Mouse (Mus musculus) intestine, embryonic 14.5 days (tissue): Measurements from ENCODE around the gene Rpl10. TPM values are rescaled to one million over a fixed set of nuclear protein-coding genes. Genes with fewer than 3 reads are reported as not detected.

Experiments
- microRNA-seq: library from miRNA; unstranded; fragments of <30 nt; microRNA quantifications from one replicate; pipeline ENCODE4, GENCODE M21; 2016
- polyA plus RNA-seq: library from polyadenylated mRNA; unstranded; fragments of >200 nt; fragmentation: Nextera tagmentation; extraction: Ambion mirVana; gene quantifications from 2 replicates; pipeline ENCODE4 v1.2.1, GENCODE M21; 2014

The Rpl10 gene
- polyA plus RNA-seq, 1 experiment from 2014 or later, result 1,020 TPM

Small RNA genes lying within 50 kb of the gene (microRNA-seq; reads per million reads assigned to microRNA genes)
- gene Mir7091 (0.93 reads per million, percentile 6 among the genes with 10 or more reads in this experiment), gene Mir7092 (0.34 reads per million)

Other genes starting within 250 kb of the Rpl10 start
- gene Irak1, start 246.9 kb upstream of the Rpl10 start, polyA plus RNA-seq, result 50.8 and 55.8 TPM in 2 replicates
- not detected in 2 replicates for gene Opn1mw, start 143.3 kb upstream of the Rpl10 start, polyA plus RNA-seq
- 10.5 and 11.2 TPM in 2 replicates for gene Mecp2, start 135.4 kb upstream of the Rpl10 start, polyA plus RNA-seq
- not detected in 2 replicates for gene Tex28, start 103.0 kb upstream of the Rpl10 start, polyA plus RNA-seq
- 0.07 and 0.09 TPM in 2 replicates for gene Tktl1, start 93.6 kb upstream of the Rpl10 start, polyA plus RNA-seq
- gene Flna, start 21.0 kb upstream of the Rpl10 start, polyA plus RNA-seq, result 495 and 548 TPM in 2 replicates
- gene Emd, start 16.1 kb upstream of the Rpl10 start, polyA plus RNA-seq, result 30.4 and 30.7 TPM in 2 replicates
- 60.6 and 67.6 TPM in 2 replicates for gene Taz, start 11.1 kb downstream of the Rpl10 start, polyA plus RNA-seq
- 10.1 and 10.6 TPM in 2 replicates for gene Dnase1l1, start 11.5 kb downstream of the Rpl10 start, polyA plus RNA-seq
- 103 and 107 TPM in 2 replicates for gene Atp6ap1, start 26.3 kb downstream of the Rpl10 start, polyA plus RNA-seq
- gene Gdi1, start 34.2 kb downstream of the Rpl10 start, polyA plus RNA-seq, result 165 and 194 TPM in 2 replicates
- 50.4 and 55.0 TPM in 2 replicates for gene Fam50a, start 42.2 kb downstream of the Rpl10 start, polyA plus RNA-seq
- gene Plxna3, start 58.3 kb downstream of the Rpl10 start, polyA plus RNA-seq, result 11.9 and 13.1 TPM in 2 replicates
- 99.2 and 108 TPM in 2 replicates for gene Lage3, start 82.8 kb downstream of the Rpl10 start, polyA plus RNA-seq
- 74.7 and 79.1 TPM in 2 replicates for gene Ubl4a, start 102.4 kb downstream of the Rpl10 start, polyA plus RNA-seq
- gene Slc10a3, start 102.5 kb downstream of the Rpl10 start, polyA plus RNA-seq, result 16.8 and 18.7 TPM in 2 replicates
- gene Fam3a, start 122.5 kb downstream of the Rpl10 start, polyA plus RNA-seq, result 35.6 and 36.7 TPM in 2 replicates
- 20.2 TPM in 2 replicates for gene Ikbkg, start 122.5 kb downstream of the Rpl10 start, polyA plus RNA-seq
- gene G6pdx, start 158.4 kb downstream of the Rpl10 start, polyA plus RNA-seq, result 52.9 TPM in 2 replicates
- gene Gm6880, start 210.6 kb downstream of the Rpl10 start, polyA plus RNA-seq, result not detected in 2 replicates